Mouse (Mus musculus): ENCODE results near the gene Med18.

- TF ChIP-seq CTCF (IDR thresholded peaks at IDR 0.05; ENCODE audit: insufficient read depth, low read depth, low read length) (no peak), POLR2A (IDR thresholded peaks at IDR 0.05; ENCODE audit: insufficient read depth, low read depth, low read length) (no peak)
These were observed 28.7 kb upstream of the Med18 start for GRCm38 (mm10) chr4:132492178-132493060.
